Mouse (Mus musculus): Measurements from ENCODE around the gene Caps2.
"Not testable (repeated sequence)": the region's sequence is repeated elsewhere in the genome, so short reads cannot be mapped to it uniquely, and the experiment has no call there.

Gene Caps2

GRCm38 (mm10) chr10:112235396-112235940 is 72.0 kb downstream of the Caps2 start:
- not testable (repeated sequence) for H3K27me3 ChIP-seq (ENCODE audit: control insufficient read depth, insufficient read depth, low read length, poor library complexity, severe bottlenecking); DNase-seq (ENCODE audit: low read depth, low spot score); H3K36me3 ChIP-seq (ENCODE audit: control insufficient read depth, insufficient read depth, low read length, poor library complexity, severe bottlenecking)

- DNase-seq (ENCODE audit: low read depth, low spot score) = no peak
- no peaks in the 10 kb centered on the region for H3K36me3 ChIP-seq (ENCODE audit: control insufficient read depth, insufficient read depth, low read length, poor library complexity, severe bottlenecking)
- no peaks in the 10 kb centered on the region for H3K27me3 ChIP-seq (ENCODE audit: control insufficient read depth, insufficient read depth, low read length, poor library complexity, severe bottlenecking)
Observed at GRCm38 (mm10) chr10:112248273-112248672, 84.9 kb downstream of the Caps2 start.

- H3K36me3 ChIP-seq (ENCODE audit: control insufficient read depth, insufficient read depth, low read length, poor library complexity, severe bottlenecking) = no peaks in the 10 kb centered on the region
- no peaks in the 10 kb centered on the region for H3K27me3 ChIP-seq (ENCODE audit: control insufficient read depth, insufficient read depth, low read length, poor library complexity, severe bottlenecking)
- DNase-seq (ENCODE audit: low read depth, low spot score) = no peak
Observed at GRCm38 (mm10) chr10:112263467-112263866, 100.0 kb downstream of the Caps2 start.

Data from splenic B cell, adult 2 months (primary cell).